Mouse (Mus musculus): ENCODE measurements around the gene Rinl. TPM values are rescaled to one million over a fixed set of nuclear protein-coding genes. Genes with fewer than 3 reads are reported as not detected.

Rinl gene
- polyA plus RNA-seq, 1 experiment = 0.09 TPM

GRCm38 (mm10) chr7:28807641-28808220 lies 19.0 kb downstream of the Rinl start:
- Histone ChIP-seq H3ac (ENCODE audit: control insufficient read depth, insufficient read length, low read depth) (peak overlapping the region; percentile 94), H3K79me3 (ENCODE audit: low read depth) (peaks cover 14% of the 10 kb centered on the region), H3K4me3 (ENCODE audit: insufficient read depth, poor library complexity, severe bottlenecking) (no peak overlapping the region), H3K27me3 (ENCODE audit: control insufficient read depth, insufficient read depth, insufficient read length) (no peaks in the 10 kb centered on the region), H3K36me3 (ENCODE audit: control insufficient read depth, insufficient read depth) (peaks cover 12% of the 10 kb centered on the region), H3K79me2 (ENCODE audit: control insufficient read depth, insufficient read depth) (peaks cover 15% of the 10 kb centered on the region)
- TF ChIP-seq MAX (IDR thresholded peaks at IDR 0.05) (no peak), MYOD1 (IDR thresholded peaks at IDR 0.05; ENCODE audit: control insufficient read depth, insufficient read length, low read depth) (no peak), CEBPB (IDR thresholded peaks at IDR 0.05; ENCODE audit: low read depth) (no peak)

- peak within 1 kb of the TSS; percentile 94 for H3ac ChIP-seq (ENCODE audit: control insufficient read depth, insufficient read length, low read depth)
- H3K4me3 ChIP-seq (ENCODE audit: insufficient read depth, poor library complexity, severe bottlenecking) = peak within 1 kb of the TSS; percentile 52
- H3K79me3 ChIP-seq (ENCODE audit: low read depth) = peaks cover 20% of the 10 kb centered on the region
- H3K36me3 ChIP-seq (ENCODE audit: control insufficient read depth, insufficient read depth) = peaks cover 19% of the 10 kb centered on the region
- peaks cover 22% of the 10 kb centered on the region for H3K79me2 ChIP-seq (ENCODE audit: control insufficient read depth, insufficient read depth)
- peak; percentile 32 for TF ChIP-seq MYOD1 (IDR thresholded peaks at IDR 0.05; ENCODE audit: control insufficient read depth, insufficient read length, low read depth)
- no peak for TF ChIP-seq CEBPB (IDR thresholded peaks at IDR 0.05; ENCODE audit: low read depth)
- no peak for TF ChIP-seq MYOG (IDR thresholded peaks at IDR 0.05; ENCODE audit: control insufficient read depth, extremely low read depth, insufficient read length)
- no peak for TF ChIP-seq FOSL1 (IDR thresholded peaks at IDR 0.05; ENCODE audit: insufficient read depth, low read length, poor library complexity, severe bottlenecking)
- no peak for TF ChIP-seq MAX (IDR thresholded peaks at IDR 0.05)
- no peaks in the 10 kb centered on the region for H3K27me3 ChIP-seq (ENCODE audit: control insufficient read depth, insufficient read depth, insufficient read length)
These were observed 19.6 kb downstream of the Rinl start, which contains the start of gene Hnrnpl for GRCm38 (mm10) chr7:28808221-28808941. Gene Hnrnpl, plus strand, starts transcription at chr7:28808541.

GRCm38 (mm10) chr7:28808957-28809393 lies 20.2 kb downstream of the Rinl start:
- H3K4me3 ChIP-seq (ENCODE audit: insufficient read depth, poor library complexity, severe bottlenecking) = peak overlapping the region; percentile 52
- peaks cover 26% of the 10 kb centered on the region for H3K79me3 ChIP-seq (ENCODE audit: low read depth)
- H3ac ChIP-seq (ENCODE audit: control insufficient read depth, insufficient read length, low read depth) = peak overlapping the region; percentile 94
- no peaks in the 10 kb centered on the region for H3K27me3 ChIP-seq (ENCODE audit: control insufficient read depth, insufficient read depth, insufficient read length)
- peaks cover 25% of the 10 kb centered on the region for H3K36me3 ChIP-seq (ENCODE audit: control insufficient read depth, insufficient read depth)
- H3K79me2 ChIP-seq (ENCODE audit: control insufficient read depth, insufficient read depth) = peaks cover 28% of the 10 kb centered on the region
- TF ChIP-seq CEBPB (IDR thresholded peaks at IDR 0.05; ENCODE audit: low read depth) (no peak), MYOG (IDR thresholded peaks at IDR 0.05; ENCODE audit: control insufficient read depth, extremely low read depth, insufficient read length) (no peak), FOSL1 (IDR thresholded peaks at IDR 0.05; ENCODE audit: insufficient read depth, low read length, poor library complexity, severe bottlenecking) (no peak), USF1 (IDR thresholded peaks at IDR 0.05; ENCODE audit: low read depth) (no peak), CTCF (IDR thresholded peaks at IDR 0.05; ENCODE audit: control insufficient read depth, insufficient read depth, insufficient read length) (no peak), MAX (IDR thresholded peaks at IDR 0.05) (no peak), MYOD1 (IDR thresholded peaks at IDR 0.05; ENCODE audit: control insufficient read depth, insufficient read length, low read depth) (no peak)

- H3K36me3 ChIP-seq (ENCODE audit: control insufficient read depth, insufficient read depth) = peaks cover 31% of the 10 kb centered on the region
- H3K27me3 ChIP-seq (ENCODE audit: control insufficient read depth, insufficient read depth, insufficient read length) = no peaks in the 10 kb centered on the region
- H3K79me2 ChIP-seq (ENCODE audit: control insufficient read depth, insufficient read depth) = peaks cover 33% of the 10 kb centered on the region
- peak overlapping the region; percentile 52 for H3K4me3 ChIP-seq (ENCODE audit: insufficient read depth, poor library complexity, severe bottlenecking)
- no peak for TF ChIP-seq MYOD1 (IDR thresholded peaks at IDR 0.05; ENCODE audit: control insufficient read depth, insufficient read length, low read depth)
- TF ChIP-seq FOSL1 (IDR thresholded peaks at IDR 0.05; ENCODE audit: insufficient read depth, low read length, poor library complexity, severe bottlenecking) = no peak
- TF ChIP-seq MYOG (IDR thresholded peaks at IDR 0.05; ENCODE audit: control insufficient read depth, extremely low read depth, insufficient read length) = no peak
- no peak for TF ChIP-seq USF1 (IDR thresholded peaks at IDR 0.05; ENCODE audit: low read depth)
- no peak for TF ChIP-seq CEBPB (IDR thresholded peaks at IDR 0.05; ENCODE audit: low read depth)
- TF ChIP-seq MAX (IDR thresholded peaks at IDR 0.05) = no peak
- no peak for TF ChIP-seq CTCF (IDR thresholded peaks at IDR 0.05; ENCODE audit: control insufficient read depth, insufficient read depth, insufficient read length)
- H3ac ChIP-seq (ENCODE audit: control insufficient read depth, insufficient read length, low read depth) = peak overlapping the region; percentile 81
- H3K79me3 ChIP-seq (ENCODE audit: low read depth) = peaks cover 32% of the 10 kb centered on the region
These were observed 20.8 kb downstream of the Rinl start for GRCm38 (mm10) chr7:28809401-28810089.

GRCm38 (mm10) chr7:28810107-28811066 lies 21.6 kb downstream of the Rinl start:
- TF ChIP-seq MAX (IDR thresholded peaks at IDR 0.05) = no peak
- TF ChIP-seq FOSL1 (IDR thresholded peaks at IDR 0.05; ENCODE audit: insufficient read depth, low read length, poor library complexity, severe bottlenecking) = no peak
- TF ChIP-seq CEBPB (IDR thresholded peaks at IDR 0.05; ENCODE audit: low read depth) = peak; percentile 67
- Histone ChIP-seq H3ac (ENCODE audit: control insufficient read depth, insufficient read length, low read depth) (peak overlapping the region; percentile 96), H3K4me3 (ENCODE audit: insufficient read depth, poor library complexity, severe bottlenecking) (peak overlapping the region; percentile 59), H3K79me2 (ENCODE audit: control insufficient read depth, insufficient read depth) (peaks cover 42% of the 10 kb centered on the region), H3K36me3 (ENCODE audit: control insufficient read depth, insufficient read depth) (peaks cover 39% of the 10 kb centered on the region), H3K79me3 (ENCODE audit: low read depth) (peaks cover 40% of the 10 kb centered on the region), H3K27me3 (ENCODE audit: control insufficient read depth, insufficient read depth, insufficient read length) (no peaks in the 10 kb centered on the region)

Data from C2C12 (cell line).